Mouse (Mus musculus): ENCODE measurements around the gene Pdcd7.
A peak's percentile ranks its signal among the peaks of the same experiment; 100 is the strongest.

Pdcd7 gene

DNA sequence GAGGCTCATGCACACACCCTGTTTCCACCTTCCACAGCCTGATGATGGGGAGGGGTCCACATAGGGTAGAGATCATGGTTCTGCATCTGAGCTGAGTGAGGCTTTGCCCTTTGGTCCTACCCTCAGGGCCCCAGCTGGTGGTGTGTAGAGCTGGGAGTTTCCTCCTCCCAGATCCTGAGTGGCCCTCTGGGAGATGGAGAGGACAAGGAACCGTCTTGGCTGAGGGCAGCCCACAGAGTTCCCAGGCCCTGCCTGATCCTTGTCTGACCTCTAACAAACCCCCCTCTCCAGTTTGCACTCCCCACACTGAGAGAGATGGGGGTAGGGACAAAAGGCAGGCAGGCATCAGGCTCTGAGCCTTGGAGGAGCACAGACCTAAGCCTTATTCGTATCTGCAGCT, 48.5 kb downstream of the Pdcd7 start:
- no peak for ATAC-seq (ENCODE audit: low TSS enrichment)

DNA sequence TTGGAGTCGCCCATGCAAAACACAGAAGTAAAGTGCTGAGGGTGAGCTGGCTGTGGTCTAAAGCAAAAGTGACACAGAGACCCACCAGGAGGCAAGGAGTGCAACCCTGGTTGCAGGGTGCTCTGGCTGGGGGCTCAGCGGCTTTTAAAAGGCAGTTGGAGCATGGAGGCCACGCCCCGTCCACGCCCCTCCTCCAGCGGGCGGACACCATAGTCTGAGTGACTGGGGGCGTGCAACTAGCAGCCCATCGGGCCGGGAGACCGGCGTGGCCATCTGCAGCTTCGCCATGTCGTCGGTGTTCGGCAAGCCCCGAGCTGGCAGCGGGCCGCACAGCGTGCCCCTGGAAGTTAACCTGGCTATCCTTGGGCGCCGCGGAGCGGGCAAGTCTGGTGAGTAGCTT, 52.4 kb downstream of the Pdcd7 start, which contains the start of gene Rasl12:
Gene Rasl12, plus strand, starts transcription at position 228 of the 400 bp plus-strand sequence.
- peak; percentile 81; the same call in 1 of the 2 replicates for ATAC-seq (ENCODE audit: low TSS enrichment)

GRCm38 (mm10) chr9:65399934-65400333, 54.0 kb downstream of the Pdcd7 start:
- ATAC-seq (ENCODE audit: low TSS enrichment): no peak

- peak; percentile 50; the same call in 1 of the 2 replicates for ATAC-seq (ENCODE audit: low TSS enrichment)
Measured at GRCm38 (mm10) chr9:65404331-65405183, 58.7 kb downstream of the Pdcd7 start.

GRCm38 (mm10) chr9:65405184-65405449, 59.2 kb downstream of the Pdcd7 start:
- ATAC-seq (ENCODE audit: low TSS enrichment): peak; percentile 31; the same call in 1 of the 2 replicates

- no peak for ATAC-seq (ENCODE audit: low TSS enrichment)
Measured at GRCm38 (mm10) chr9:65407327-65407726, 61.4 kb downstream of the Pdcd7 start.

- ATAC-seq (ENCODE audit: low TSS enrichment): no peak
Measured at GRCm38 (mm10) chr9:65407861-65408260, 62.0 kb downstream of the Pdcd7 start.

DNA sequence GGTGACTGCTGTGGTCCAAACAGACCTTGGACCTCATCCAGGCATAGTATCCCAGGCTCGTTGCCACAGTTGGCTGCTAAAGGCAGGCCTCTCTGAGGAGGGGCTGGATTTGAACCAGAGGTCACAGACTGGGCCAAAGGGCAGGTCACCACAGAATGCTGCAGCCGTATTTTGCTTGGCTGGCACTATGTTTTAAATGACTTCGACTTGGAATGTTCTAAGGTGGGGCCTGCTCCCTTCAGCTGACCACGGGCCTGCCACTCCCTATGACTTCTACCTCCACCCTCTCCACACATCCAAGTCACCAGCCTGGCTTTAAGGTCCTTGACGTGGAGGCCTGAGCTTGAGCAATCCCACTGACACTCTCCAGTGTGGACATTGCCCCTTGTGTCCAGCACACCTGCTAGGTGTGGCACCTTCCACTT, 63.0 kb downstream of the Pdcd7 start:
- ATAC-seq (ENCODE audit: low TSS enrichment): no peak
